Mouse (Mus musculus) G1E-ER4 (cell line): Measurements from ENCODE around the gene Gm21409. TPM values are rescaled to one million over a fixed set of nuclear protein-coding genes. Genes with fewer than 3 reads are reported as not detected.
"Not testable (repeated sequence)": the region's sequence is repeated elsewhere in the genome, so short reads cannot be mapped to it uniquely, and the experiment has no call there.

ENCODE experiments used
- GATA1 ChIP-seq: IDR thresholded peaks from one replicate; pipeline ENCODE4 v1.8.0; 2012; ENCODE audit warnings: low read length, inconsistent platforms
- polyA plus RNA-seq: library from polyadenylated mRNA; stranded (reverse); fragments of >175 nt; gene quantifications from 2 replicates; pipeline ENCODE4 v1.2.3, GENCODE M21; 2012

Gene Gm21409
- not detected in 2 replicates for polyA plus RNA-seq

- not testable (repeated sequence) for TF ChIP-seq GATA1
These were observed at the start of gene Gm21409 for GRCm38 (mm10) chrY:84746385-84746784. Gene Gm21409 (plus strand): TSS chrY:84746685.

Other genes starting within 250 kb of the Gm21409 start
- gene Gm21394, start 181.8 kb upstream of the Gm21409 start, polyA plus RNA-seq, result not detected in 2 replicates